Mouse (Mus musculus) forebrain, embryonic 12.5 days (tissue): Measurements from ENCODE around the gene Kcnj4. TPM values are rescaled to one million over a fixed set of nuclear protein-coding genes. Genes with fewer than 3 reads are reported as not detected.
"Not testable (repeated sequence)": the region's sequence is repeated elsewhere in the genome, so short reads cannot be mapped to it uniquely, and the experiment has no call there.

ENCODE experiments used
- ATAC-seq: fragments of 200-750 bp; cut with Nextera tagmentation; 2 replicates; pipeline ENCODE4 v1.8.0; 2017; ENCODE audit warnings: moderate TSS enrichment; ENCODE audit not compliant: low FRiP score
- H3K27ac ChIP-seq: fragments of 300-500 bp; sonication (generic); 2 replicates; pipeline ENCODE4 v1.5.1; 2016; ENCODE audit warnings: mild to moderate bottlenecking
- H3K27me3 ChIP-seq: fragments of 300-500 bp; sonication (generic); 2 replicates; pipeline ENCODE4 v1.6.1; 2016; ENCODE audit warnings: mild to moderate bottlenecking
- H3K36me3 ChIP-seq: fragments of 300-500 bp; sonication (generic); replicated peaks from 2 replicates; pipeline ENCODE4 v1.6.1; 2016; ENCODE audit warnings: mild to moderate bottlenecking
- H3K4me1 ChIP-seq: fragments of 300-500 bp; sonication (generic); 2 replicates; pipeline ENCODE4 v1.6.1; 2016
- H3K4me2 ChIP-seq: fragments of 300-500 bp; sonication (generic); 2 replicates; pipeline ENCODE4 v1.6.1; 2016; ENCODE audit warnings: mild to moderate bottlenecking, moderate library complexity
- H3K4me3 ChIP-seq: fragments of 300-500 bp; sonication (generic); replicated peaks from 2 replicates; pipeline ENCODE4 v1.5.1; 2016; ENCODE audit warnings: mild to moderate bottlenecking
- H3K9ac ChIP-seq: fragments of 300-500 bp; sonication (generic); 2 replicates; pipeline ENCODE4 v1.6.1; 2016; ENCODE audit warnings: mild to moderate bottlenecking
- H3K9me3 ChIP-seq: fragments of 300-500 bp; sonication (generic); 2 replicates; pipeline ENCODE4 v1.6.1; 2016
- WGBS: fragments of 180-500 bp; shearing (Covaris S2); methylation state at CpG from one replicate; pipeline ENCODE4 v1.1.7; 2016; 5-methylcytosine and 5-hydroxymethylcytosine counted together
- polyA plus RNA-seq: library from polyadenylated mRNA; unstranded; fragments of >200 nt; fragmentation: Nextera tagmentation; extraction: Ambion mirVana; gene quantifications from 2 replicates; pipeline ENCODE4 v1.2.1, GENCODE M21; 2016

The Kcnj4 gene
- polyA plus RNA-seq, 1 experiment from 2014 or later: not detected

GRCm38 (mm10) chr15:79471095-79471494 lies 33.9 kb downstream of the Kcnj4 start:
- Histone ChIP-seq H3K9ac (no peak overlapping the region), H3K9me3 (0 out of 2 replicates have a peak, but pooled peaks cover 2% of the 10 kb centered on the region), H3K36me3 (no peaks in the 10 kb centered on the region), H3K4me1 (peaks cover 12% of the 10 kb centered on the region; the same call in 1 of the 2 replicates), H3K4me3 (no peak overlapping the region), H3K27me3 (peaks cover 8% of the 10 kb centered on the region; the same call in 1 of the 2 replicates), H3K27ac (no peak overlapping the region), H3K4me2 (peak overlapping the region; percentile 36)
- WGBS: 56% methylated on average over 10 of the region's 10 CpGs
- ATAC-seq: no peak

GRCm38 (mm10) chr15:79470583-79470982 lies 34.5 kb downstream of the Kcnj4 start:
- ATAC-seq: no peak
- H3K4me2 ChIP-seq: peak overlapping the region; percentile 36
- no peak overlapping the region for H3K27ac ChIP-seq
- WGBS: 30% methylated on average over 17 of the region's 17 CpGs
- H3K27me3 ChIP-seq: peaks cover 8% of the 10 kb centered on the region; the same call in 1 of the 2 replicates
- H3K36me3 ChIP-seq: no peaks in the 10 kb centered on the region
- peaks cover 12% of the 10 kb centered on the region; the same call in 1 of the 2 replicates for H3K4me1 ChIP-seq
- H3K4me3 ChIP-seq: peak overlapping the region; percentile 20
- H3K9me3 ChIP-seq: 0 out of 2 replicates have a peak, but pooled peaks cover 2% of the 10 kb centered on the region
- no peak overlapping the region for H3K9ac ChIP-seq

GRCm38 (mm10) chr15:79469577-79469976 lies 35.5 kb downstream of the Kcnj4 start:
- no peak for ATAC-seq
- Histone ChIP-seq H3K4me2 (no peak overlapping the region), H3K27me3 (peaks cover 11% of the 10 kb centered on the region; the same call in 1 of the 2 replicates), H3K36me3 (no peaks in the 10 kb centered on the region), H3K9ac (no peak overlapping the region), H3K9me3 (0 out of 2 replicates have a peak, but pooled peaks cover 2% of the 10 kb centered on the region), H3K4me3 (no peak overlapping the region), H3K27ac (no peak overlapping the region), H3K4me1 (peaks cover 12% of the 10 kb centered on the region; the same call in 1 of the 2 replicates)
- WGBS: 63% methylated on average over 5 of the region's 5 CpGs

DNA sequence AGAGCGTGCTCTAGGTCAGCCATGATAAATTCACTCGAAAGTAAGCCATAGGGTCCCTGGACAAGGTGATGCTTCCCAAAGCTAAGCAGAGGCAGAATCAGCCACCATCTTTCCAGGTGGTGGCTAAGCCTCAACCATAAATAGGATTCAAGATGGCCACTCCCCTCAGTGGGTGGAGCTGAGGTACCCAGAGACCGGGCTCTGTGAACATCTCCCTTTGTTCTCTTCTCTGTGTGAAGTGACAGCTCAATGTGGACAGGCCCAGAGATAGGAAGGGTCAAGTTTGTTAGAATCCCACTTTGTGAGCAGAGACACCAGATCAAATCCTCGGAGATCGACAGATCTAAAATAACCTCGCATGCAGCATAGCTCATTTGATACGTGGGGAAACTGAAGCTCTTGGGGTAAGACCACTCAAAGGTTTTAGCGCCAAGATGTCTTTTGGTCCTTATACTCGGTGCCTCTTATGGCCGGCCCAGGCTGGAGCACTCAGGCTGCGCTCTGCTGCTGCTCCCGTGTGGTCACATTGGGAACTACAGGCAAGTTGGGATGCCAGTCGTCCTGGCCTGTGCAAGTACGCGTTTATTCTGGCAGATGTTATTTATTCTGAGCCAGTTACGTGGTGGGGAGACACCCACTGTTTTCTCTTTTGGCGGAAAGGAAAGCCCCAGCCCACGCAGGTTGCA lies 38.3 kb downstream of the Kcnj4 start:
- no peaks in the 10 kb centered on the region for H3K36me3 ChIP-seq
- WGBS: 6% methylated on average over 18 of the region's 18 CpGs
- H3K4me3 ChIP-seq: no peak overlapping the region
- no peaks in the 10 kb centered on the region for H3K9me3 ChIP-seq
- H3K4me2 ChIP-seq: no peak overlapping the region
- peak; percentile 91 for ATAC-seq
- no peak overlapping the region for H3K27ac ChIP-seq
- H3K4me1 ChIP-seq: peaks cover 12% of the 10 kb centered on the region; the same call in 1 of the 2 replicates
- H3K27me3 ChIP-seq: peaks cover 36% of the 10 kb centered on the region
- H3K9ac ChIP-seq: no peak overlapping the region

DNA sequence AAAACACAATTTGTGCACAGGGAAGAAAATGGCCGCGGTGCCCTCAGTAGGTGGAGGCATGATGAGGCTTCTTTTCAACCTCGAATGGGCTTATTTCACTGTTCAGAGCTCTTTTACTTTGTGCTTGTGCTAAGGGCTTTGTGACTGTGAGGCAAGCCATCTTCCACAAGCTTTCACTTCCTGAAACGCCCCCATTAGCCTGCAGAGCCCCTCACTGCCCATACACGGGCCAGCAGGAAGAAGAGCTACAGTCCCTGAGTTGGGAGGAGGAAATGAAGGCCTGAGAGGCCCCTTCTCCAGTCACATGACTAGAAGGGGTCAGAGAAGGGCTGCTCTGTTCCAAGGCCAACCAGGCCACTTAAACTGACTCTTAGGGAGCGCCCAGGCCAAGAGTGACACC lies 48.5 kb downstream of the Kcnj4 start:
- Histone ChIP-seq H3K9me3 (no peaks in the 10 kb centered on the region; the same call in 1 of the 2 replicates), H3K4me2 (no peak overlapping the region), H3K27me3 (peaks cover 28% of the 10 kb centered on the region), H3K4me1 (peaks cover 7% of the 10 kb centered on the region), H3K27ac (no peak overlapping the region), H3K36me3 (no peaks in the 10 kb centered on the region), H3K4me3 (no peak overlapping the region), H3K9ac (no peak overlapping the region)
- WGBS: 77% methylated on average over 6 of the region's 6 CpGs
- ATAC-seq: no peak

DNA sequence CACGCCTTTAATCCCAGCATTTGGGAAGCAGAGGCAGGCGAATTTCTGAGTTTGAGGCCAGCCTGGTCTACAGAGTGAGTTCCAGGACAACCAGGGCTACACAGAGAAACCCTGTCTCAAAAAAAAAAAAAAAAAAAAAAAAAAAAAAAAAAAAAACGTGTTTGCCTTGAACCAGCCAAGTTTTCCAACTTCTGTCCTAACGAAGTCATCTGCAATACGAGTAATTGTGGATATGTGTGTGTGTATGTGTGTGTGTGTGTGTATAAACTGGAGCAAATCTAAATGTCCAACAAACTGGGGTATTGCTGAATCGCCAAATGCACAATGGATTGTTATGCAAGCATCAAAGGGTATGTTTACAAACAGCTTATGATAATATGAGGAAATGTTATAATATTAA lies 48.9 kb downstream of the Kcnj4 start:
- not testable (repeated sequence) for H3K9me3 ChIP-seq, H3K36me3 ChIP-seq, ATAC-seq, H3K4me1 ChIP-seq, H3K27ac ChIP-seq, H3K9ac ChIP-seq, H3K4me3 ChIP-seq
- H3K27me3 ChIP-seq: peaks cover 24% of the 10 kb centered on the region
- WGBS: 55% methylated on average over 6 of the region's 6 CpGs
- H3K4me2 ChIP-seq: peak overlapping the region; percentile 62; the same call in 1 of the 2 replicates

GRCm38 (mm10) chr15:79455106-79455810 lies 49.8 kb downstream of the Kcnj4 start, which contains the start of gene Csnk1e:
Gene Csnk1e, minus strand, starts transcription at chr15:79455566.
- Histone ChIP-seq H3K9me3 (peaks cover 3% of the 10 kb centered on the region; the same call in 1 of the 2 replicates), H3K36me3 (no peaks in the 10 kb centered on the region), H3K9ac (no peak within 1 kb of the TSS), H3K4me2 (peak within 1 kb of the TSS; percentile 62), H3K4me1 (peaks cover 7% of the 10 kb centered on the region), H3K27ac (no peak within 1 kb of the TSS), H3K4me3 (peak within 1 kb of the TSS; percentile 33), H3K27me3 (peaks cover 16% of the 10 kb centered on the region)
- WGBS: 1% methylated on average over 24 of the region's 24 CpGs
- ATAC-seq: peak; percentile 79

DNA sequence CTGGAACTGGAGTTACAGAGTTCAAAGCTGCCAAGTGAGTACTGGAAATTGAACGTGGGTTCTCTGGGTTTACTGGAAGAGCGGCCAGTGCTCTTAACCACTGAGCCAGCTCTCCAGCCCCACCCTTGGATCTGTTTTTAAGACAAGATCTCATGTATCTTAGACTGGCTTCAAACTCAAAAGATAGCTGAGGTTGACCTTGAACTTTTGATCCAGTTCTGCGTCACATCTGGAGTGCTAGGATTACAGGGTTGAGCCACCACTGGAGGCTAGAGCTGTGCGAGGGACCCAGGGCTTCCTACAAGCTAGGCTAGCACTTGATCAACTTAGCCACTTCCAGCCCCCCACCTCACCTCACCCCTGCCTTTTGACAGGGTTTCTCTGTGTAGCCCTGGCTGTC lies 51.2 kb downstream of the Kcnj4 start:
- H3K4me2 ChIP-seq: no peak overlapping the region
- no peaks in the 10 kb centered on the region for H3K36me3 ChIP-seq
- peaks cover 3% of the 10 kb centered on the region; the same call in 1 of the 2 replicates for H3K9me3 ChIP-seq
- peaks cover 7% of the 10 kb centered on the region for H3K4me1 ChIP-seq
- peaks cover 15% of the 10 kb centered on the region for H3K27me3 ChIP-seq
- no peak overlapping the region for H3K4me3 ChIP-seq
- no peak overlapping the region for H3K27ac ChIP-seq
- WGBS: 87% methylated on average over 4 of the region's 4 CpGs
- H3K9ac ChIP-seq: no peak overlapping the region
- no peak for ATAC-seq

DNA sequence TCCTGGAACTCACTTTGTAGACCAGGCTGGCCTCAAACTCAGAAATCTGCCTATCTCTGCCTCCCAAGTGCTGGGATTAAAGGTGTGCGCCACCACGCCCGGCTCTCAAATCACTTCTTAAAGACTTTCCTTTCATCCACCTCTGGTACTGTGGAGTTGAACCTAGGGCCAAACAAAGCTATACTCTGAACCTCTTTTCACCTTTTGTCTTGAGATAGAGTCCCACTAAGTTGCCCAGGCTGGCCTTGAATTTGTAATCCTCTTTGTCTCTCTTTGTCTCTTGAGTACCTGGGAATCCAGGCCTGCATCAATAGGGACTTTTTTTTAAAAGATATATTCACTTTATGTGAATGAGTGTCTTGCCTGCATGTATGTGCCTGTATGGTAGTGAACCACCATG lies 57.0 kb downstream of the Kcnj4 start:
- Histone ChIP-seq H3K36me3 (no peaks in the 10 kb centered on the region), H3K4me3 (no peak overlapping the region), H3K9me3 (peaks cover 3% of the 10 kb centered on the region; the same call in 1 of the 2 replicates), H3K4me2 (no peak overlapping the region), H3K4me1 (no peaks in the 10 kb centered on the region), H3K27ac (no peak overlapping the region), H3K9ac (no peak overlapping the region), H3K27me3 (0 out of 2 replicates have a peak, but pooled peaks cover 7% of the 10 kb centered on the region)
- 85% methylated on average over 3 of the region's 3 CpGs for WGBS
- no peak for ATAC-seq

- no peak overlapping the region for H3K9ac ChIP-seq
- no peak overlapping the region for H3K4me2 ChIP-seq
- 88% methylated on average over 8 of the region's 8 CpGs for WGBS
- H3K4me1 ChIP-seq: peaks cover 9% of the 10 kb centered on the region
- 0 out of 2 replicates have a peak, but pooled peaks cover 7% of the 10 kb centered on the region for H3K27me3 ChIP-seq
- no peaks in the 10 kb centered on the region for H3K36me3 ChIP-seq
- H3K27ac ChIP-seq: no peak overlapping the region
- ATAC-seq: no peak
- H3K9me3 ChIP-seq: no peaks in the 10 kb centered on the region
- H3K4me3 ChIP-seq: no peak overlapping the region
Observed at GRCm38 (mm10) chr15:79445786-79446654, 59.0 kb downstream of the Kcnj4 start.

DNA sequence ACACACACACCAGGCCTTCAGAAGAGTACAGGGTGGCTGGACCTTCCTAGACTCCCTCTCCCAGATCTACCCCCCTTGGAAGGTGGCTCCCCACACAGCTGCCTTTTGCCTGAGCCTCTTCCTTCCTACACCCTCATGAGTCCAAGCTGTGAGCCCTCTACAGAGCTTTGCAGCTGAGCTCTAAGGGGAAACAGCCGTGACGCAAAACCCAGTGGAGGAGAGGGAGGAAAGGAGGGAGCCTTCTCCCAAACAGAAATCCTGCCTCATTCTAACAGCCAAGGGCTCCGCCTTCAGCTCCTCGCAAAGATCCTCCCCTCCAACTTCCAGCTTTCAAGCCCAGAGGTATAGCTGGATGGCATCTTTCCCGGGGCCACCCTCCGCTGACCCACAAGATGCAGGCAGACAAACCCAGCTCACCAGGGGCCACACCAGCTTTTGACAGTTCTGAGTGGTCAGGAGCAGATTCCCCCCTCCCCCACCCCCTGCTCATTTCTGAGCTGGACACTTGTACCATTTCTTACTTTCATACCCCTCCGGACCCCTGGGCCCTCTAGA lies 61.1 kb downstream of the Kcnj4 start:
- Histone ChIP-seq H3K9ac (no peak overlapping the region), H3K4me2 (no peak overlapping the region), H3K36me3 (no peaks in the 10 kb centered on the region), H3K4me3 (no peak overlapping the region), H3K27me3 (0 out of 2 replicates have a peak, but pooled peaks cover 7% of the 10 kb centered on the region), H3K9me3 (no peaks in the 10 kb centered on the region), H3K27ac (no peak overlapping the region), H3K4me1 (peaks cover 27% of the 10 kb centered on the region)
- 66% methylated on average over 7 of the region's 7 CpGs for WGBS
- no peak for ATAC-seq
